Mouse (Mus musculus) megakaryocyte-erythroid progenitor cell, adult 5-6 weeks (primary cell): ENCODE data around the gene Lrsam1. TPM values are rescaled to one million over a fixed set of nuclear protein-coding genes. Genes with fewer than 3 reads are reported as not detected.

Experiments used
- ATAC-seq: replicated peaks from 2 replicates; pipeline ENCODE4 v1.8.0; 2016; ENCODE audit warnings: mild to moderate bottlenecking, inconsistent platforms; ENCODE audit not compliant: severe bottlenecking, poor library complexity, low FRiP score, low TSS enrichment
- total RNA-seq, 2 experiments: library from RNA; stranded (forward) in 1 of 2; stranded (reverse) in 1 of 2; fragments of 200-1000, 215-1000 nt in 1 of 2; fragments of >200 nt in 1 of 2; fragmentation: Nextera tagmentation in 1 of 2; gene quantifications; 2 replicates each; pipeline ENCODE4 v1.2.3; 2014 to 2017

Lrsam1 gene
- total RNA-seq, 2 experiments from 2014 or later, result 6.3 to 12.6 TPM

- ATAC-seq, result no peak
These were observed 32.2 kb downstream of the Lrsam1 start for GRCm38 (mm10) chr2:32928947-32929829.

GRCm38 (mm10) chr2:32928235-32928946 lies 33.0 kb downstream of the Lrsam1 start:
- peak; percentile 75 for ATAC-seq

- ATAC-seq, result no peak
These were observed 33.7 kb downstream of the Lrsam1 start for GRCm38 (mm10) chr2:32927624-32928234.

- ATAC-seq, result no peak
These were observed 34.9 kb downstream of the Lrsam1 start for GRCm38 (mm10) chr2:32926330-32927075.

- no peak for ATAC-seq
These were observed 37.0 kb downstream of the Lrsam1 start for GRCm38 (mm10) chr2:32924306-32924844.

GRCm38 (mm10) chr2:32923551-32924250 lies 37.7 kb downstream of the Lrsam1 start:
- ATAC-seq, result no peak

GRCm38 (mm10) chr2:32922564-32922963 lies 38.9 kb downstream of the Lrsam1 start:
- ATAC-seq, result no peak

GRCm38 (mm10) chr2:32921801-32922380 lies 39.5 kb downstream of the Lrsam1 start:
- ATAC-seq, result no peak

GRCm38 (mm10) chr2:32921235-32921634 lies 40.2 kb downstream of the Lrsam1 start:
- no peak for ATAC-seq

GRCm38 (mm10) chr2:32918391-32918790 lies 43.0 kb downstream of the Lrsam1 start:
- no peak for ATAC-seq

GRCm38 (mm10) chr2:32917526-32917925 lies 43.9 kb downstream of the Lrsam1 start:
- peak; percentile 56; the same call in 1 of the 2 replicates for ATAC-seq

- ATAC-seq, result no peak
These were observed 46.5 kb downstream of the Lrsam1 start for GRCm38 (mm10) chr2:32914896-32915295.

GRCm38 (mm10) chr2:32914362-32914761 lies 47.1 kb downstream of the Lrsam1 start:
- no peak for ATAC-seq

GRCm38 (mm10) chr2:32912210-32912804 lies 49.1 kb downstream of the Lrsam1 start:
- ATAC-seq, result peak; percentile 60

GRCm38 (mm10) chr2:32911639-32912182 lies 49.7 kb downstream of the Lrsam1 start:
- ATAC-seq, result no peak

- no peak for ATAC-seq
These were observed 52.6 kb downstream of the Lrsam1 start for GRCm38 (mm10) chr2:32908796-32909195.

GRCm38 (mm10) chr2:32908272-32908671 lies 53.1 kb downstream of the Lrsam1 start:
- no peak for ATAC-seq

- no peak for ATAC-seq
These were observed 54.0 kb downstream of the Lrsam1 start for GRCm38 (mm10) chr2:32907442-32907841.
